Mouse (Mus musculus) MEL (cell line): ENCODE measurements around the gene Stab2.

Source experiments
- CHD2 ChIP-seq: IDR thresholded peaks from 2 replicates; pipeline ENCODE4 v1.6.1; 2011; ENCODE audit warnings: low read length, improper control_type of control experiment
- CTCF ChIP-seq, 3 experiments: IDR thresholded peaks in 2 of 3; conservative IDR thresholded peaks in 1 of 3; 2 replicates each; pipeline ENCODE4 v1.5.1; 2011 to 2012; ENCODE audit warnings: low read length in 3 of 3, low read depth in 2 of 3, mild to moderate bottlenecking in 2 of 3, improper control_type of control experiment in 1 of 3, inconsistent platforms in 1 of 3, mixed read lengths in 1 of 3, moderate library complexity in 1 of 3; ENCODE audit not compliant: control insufficient read depth in 1 of 3, insufficient read depth in 1 of 3, poor library complexity in 1 of 3, severe bottlenecking in 1 of 3
- ELF1 ChIP-seq: IDR thresholded peaks from 2 replicates; pipeline ENCODE4 v1.6.1; 2014; ENCODE audit warnings: low read depth, mild to moderate bottlenecking, inconsistent platforms, low read length, improper control_type of control experiment, moderate library complexity
- EP300 ChIP-seq, 2 experiments: IDR thresholded peaks; 2 replicates each; pipeline ENCODE4 v1.6.1; 2011; ENCODE audit warnings: improper control_type of control experiment in 2 of 2, low read length in 2 of 2, low read depth in 1 of 2, mild to moderate bottlenecking in 1 of 2
- HCFC1 ChIP-seq: IDR thresholded peaks from 2 replicates; pipeline ENCODE4 v1.6.1; 2012; ENCODE audit warnings: low read depth, mild to moderate bottlenecking, inconsistent platforms, low read length, improper control_type of control experiment, moderate library complexity
- POLR2A ChIP-seq, 2 experiments: IDR thresholded peaks; 2 replicates each; pipeline ENCODE4 v1.6.1; 2011 to 2012; ENCODE audit warnings: low read length in 2 of 2, mild to moderate bottlenecking in 2 of 2, control low read depth in 1 of 2, improper control_type of control experiment in 1 of 2, low read depth in 1 of 2, moderate library complexity in 1 of 2; ENCODE audit not compliant: control insufficient read depth in 1 of 2, insufficient read depth in 1 of 2, poor library complexity in 1 of 2
- RCOR1 ChIP-seq: IDR thresholded peaks from 2 replicates; pipeline ENCODE4 v1.6.1; 2012; ENCODE audit warnings: low read depth, mild to moderate bottlenecking, inconsistent platforms, low read length, improper control_type of control experiment
- USF2 ChIP-seq, 2 experiments: IDR thresholded peaks; 2 replicates each; pipeline ENCODE4 v1.6.1; 2011 to 2012; ENCODE audit warnings: improper control_type of control experiment in 2 of 2, low read length in 2 of 2, borderline replicate concordance in 1 of 2, inconsistent platforms in 1 of 2, low read depth in 1 of 2, mild to moderate bottlenecking in 1 of 2; ENCODE audit not compliant: insufficient read depth in 1 of 2

DNA sequence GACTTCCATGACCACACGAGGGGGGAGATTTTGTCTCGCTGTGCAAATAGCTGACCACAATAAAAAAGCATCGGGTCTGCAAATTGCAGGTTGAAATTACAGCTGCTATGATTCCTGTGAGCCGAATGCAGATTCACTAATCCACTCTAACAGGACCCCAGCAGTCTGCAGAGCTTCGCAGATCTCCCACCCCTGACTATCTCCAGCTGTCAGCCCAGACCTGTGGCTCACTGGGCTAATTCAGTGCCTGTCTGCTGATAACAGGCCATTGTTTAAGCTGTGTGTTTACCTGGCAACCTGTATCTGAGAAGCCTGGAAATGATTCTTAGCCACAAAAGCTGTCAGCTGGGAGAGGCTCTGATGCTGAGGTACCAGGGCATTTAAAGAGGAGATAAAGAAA lies 29.2 kb upstream of the Stab2 start:
- TF ChIP-seq EP300 (IDR thresholded peaks at IDR 0.05; ENCODE audit: low read depth in 1 of 2, low read length in 2 of 2) (no peak), POLR2A (IDR thresholded peaks at IDR 0.05; ENCODE audit: control insufficient read depth in 1 of 2, insufficient read depth in 1 of 2, low read depth in 1 of 2, low read length in 2 of 2, poor library complexity in 1 of 2) (no peak), RCOR1 (no peak), CTCF (IDR thresholded peaks at IDR 0.05 in 2 of 3, conservative IDR thresholded peaks at IDR 0.05 in 1 of 3; ENCODE audit: control insufficient read depth in 1 of 3, insufficient read depth in 1 of 3, low read depth in 2 of 3, low read length in 3 of 3, poor library complexity in 1 of 3, severe bottlenecking in 1 of 3) (no peak), USF2 (IDR thresholded peaks at IDR 0.05; ENCODE audit: borderline replicate concordance in 1 of 2, insufficient read depth in 1 of 2, low read depth in 1 of 2, low read length in 2 of 2) (no peak), HCFC1 (no peak), ELF1 (no peak), CHD2 (no peak)
